Mouse (Mus musculus) CD4-positive naive resting alpha-beta T cell, adult 57 days (primary cell): ENCODE data around the gene Spx. TPM values are rescaled to one million over a fixed set of nuclear protein-coding genes. Genes with fewer than 3 reads are reported as not detected.

Source experiments
- total RNA-seq: library from RNA; stranded (reverse); gene quantifications from one replicate; pipeline ENCODE4 v1.2.4, GENCODE M21; 2023

The Spx gene
- total RNA-seq = 0.41 TPM

GRCm38 (mm10) chr6:142412906-142413491 is at the start of gene Spx:
Gene Spx (plus strand): TSS chr6:142413441.

GRCm38 (mm10) chr6:142387011-142387754 is 26.1 kb upstream of the Spx start, which contains the start of the genes Recql and Golt1b:
Gene Recql (minus strand): TSS chr6:142387087.
Gene Golt1b (plus strand): TSS chr6:142387221.

Other genes starting within 250 kb of the Spx start
- 4.0 TPM for gene Slco1a6, start 204.9 kb upstream of the Spx start, total RNA-seq
- not detected for gene Iapp, start 115.0 kb upstream of the Spx start, total RNA-seq
- not detected for gene Slco1a5, start 90.5 kb upstream of the Spx start, total RNA-seq
- gene Pyroxd1, start 67.8 kb upstream of the Spx start, total RNA-seq = 25.4 TPM
- gene Recql, start 26.4 kb upstream of the Spx start, total RNA-seq = 35.5 TPM
- 26.7 TPM for gene Golt1b, start 26.2 kb upstream of the Spx start, total RNA-seq
- gene Gys2, start 59.7 kb downstream of the Spx start, total RNA-seq = not detected
- gene Ldhb, start 94.5 kb downstream of the Spx start, total RNA-seq = 32.8 TPM
- gene Kcnj8, start 158.2 kb downstream of the Spx start, total RNA-seq = 0.33 TPM